In the genomic region with DNA sequence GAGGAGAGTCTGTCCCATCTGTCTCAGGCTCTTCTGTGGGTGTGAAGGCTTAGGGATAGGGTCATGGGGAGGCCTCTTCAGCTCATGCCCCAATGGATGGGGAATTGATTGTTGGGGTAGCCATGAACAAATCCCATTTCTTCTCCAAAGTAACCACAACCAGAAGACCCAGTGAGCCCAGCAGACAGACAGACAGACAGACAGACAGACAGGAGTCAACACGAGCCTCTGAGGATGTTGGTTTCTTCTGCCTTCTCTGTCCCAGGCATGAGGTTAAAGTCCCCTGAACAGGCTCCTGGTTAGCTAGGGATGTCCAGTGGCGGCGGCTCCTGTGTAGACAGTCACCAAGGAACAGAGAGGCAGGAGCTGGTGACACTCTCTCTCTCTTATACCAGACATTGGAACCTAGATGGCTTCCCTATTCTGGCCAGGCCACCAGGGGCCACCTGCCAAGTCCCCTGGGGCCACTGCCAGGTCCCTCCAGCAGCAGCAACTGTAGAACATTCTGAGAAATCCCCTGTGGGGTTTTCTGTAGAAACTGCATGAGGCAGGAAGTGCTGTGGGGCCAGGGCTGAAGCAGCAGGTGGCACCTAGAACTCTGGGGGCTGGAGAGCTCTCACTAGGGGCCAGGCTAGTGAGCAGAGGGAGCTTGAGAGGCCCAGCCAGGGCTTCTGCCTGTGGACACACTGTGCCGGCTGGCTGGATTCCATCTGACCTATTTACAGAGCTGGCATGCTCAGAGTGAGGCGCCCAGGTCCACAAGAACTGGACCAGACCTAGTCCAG, we compare ENCODE assay signal across 8 mouse cellular contexts. TPM values are rescaled to one million over a fixed set of nuclear protein-coding genes. Genes with fewer than 3 reads are reported as not detected.
DNase-seq lines count a peak whose midpoint lies in the region; ATAC-seq and TF ChIP-seq lines count a peak whose summit lies in the region.

No protein-coding gene starts in this region.

- ATAC-seq in neutrophil, adult 5-6 weeks (ENCODE audit: extremely low read depth, insufficient number of reproducible peaks, low FRiP score, poor library complexity, severe bottlenecking) = peak; percentile 61

- H3K36me3 ChIP-seq in thymus, adult 2 months (ENCODE audit: control insufficient read depth, insufficient read depth, low read length) = no peaks in the 10 kb centered on the region

- intact Hi-C loops in heart, postnatal 10 days (cut with DNase I) = no loop called here

- TF ChIP-seq POLR2A in thymus, adult 2 months (IDR thresholded peaks at IDR 0.05; ENCODE audit: control insufficient read depth, extremely low read depth, insufficient read depth, low read length, poor library complexity) = no peak

- peak; percentile 34 for DNase-seq in urinary bladder, adult 2 months (ENCODE audit: low spot score)
- DNase-seq in urinary bladder, postnatal 10 days (ENCODE audit: low spot score) = no peak
- peak; percentile 91 to 92 for DNase-seq in cerebellum, postnatal 14 days
- DNase-seq in heart, postnatal 10 days = peak; percentile 80 to 85
- DNase-seq in layer of hippocampus, postnatal 36 days = peak; percentile 24 to 57
- DNase-seq in thymus, adult 2 months = peak; percentile 45
- no peak for DNase-seq in embryo, embryonic 10 days (ENCODE audit: low spot score)

- no peak for TF ChIP-seq CTCF in thymus, adult 2 months (IDR thresholded peaks at IDR 0.05; ENCODE audit: borderline replicate concordance, control insufficient read depth, extremely low read depth, insufficient read depth, low read length, poor library complexity)

- WGBS in thymus, adult 2 months = 11% methylated on average over 5 of the region's 5 CpGs

- H3K27me3 ChIP-seq in thymus, adult 2 months (ENCODE audit: control insufficient read depth, insufficient read depth, low read length) = no peaks in the 10 kb centered on the region

- H3K4me1 ChIP-seq in thymus, adult 2 months (replicated peaks; ENCODE audit: control insufficient read depth, insufficient read depth, low read length) = peaks cover 23% of the 10 kb centered on the region

- peak overlapping the region; percentile 1; the same call in 1 of the 2 replicates for H3K27ac ChIP-seq in thymus, adult 2 months (ENCODE audit: control insufficient read depth, insufficient read depth, low read length)

- H3K4me3 ChIP-seq in thymus, adult 2 months (ENCODE audit: control insufficient read depth, insufficient read depth, low read length) = no peak overlapping the region

RNA-seq across cellular contexts. Expression of gene Cbx4, which starts 47.6 kb away (rescaled TPM):
- polyA plus RNA-seq in urinary bladder, adult 2 months (2012; rRNA removed) = 32.2 and 36.0 TPM in 2 replicates
- total RNA-seq in heart, postnatal 10 days (2021) = 10 to 100 TPM; 22.1 to 22.6 TPM
- total RNA-seq in layer of hippocampus, postnatal 36 days (2021) = 10 to 100 TPM; 57.3 to 59.4 TPM
- total RNA-seq in neutrophil, adult 5-6 weeks (2017) = 27.6 and 31.0 TPM in 2 replicates
- 54.7 and 56.8 TPM in 2 replicates for polyA plus RNA-seq in thymus, adult 2 months (2012; rRNA removed)

Comparison
In these comparisons a context has a peak if more than half of its experiments do, and no peak if none do; other contexts are left out.
1. DNase-seq: peak in urinary bladder, adult 2 months (single experiment), cerebellum, postnatal 14 days (2 of 2), heart, postnatal 10 days (2 of 2), layer of hippocampus, postnatal 36 days (2 of 2) and thymus, adult 2 months (single experiment); none in urinary bladder, postnatal 10 days (single experiment) and embryo, embryonic 10 days (single experiment).